Mouse (Mus musculus): ENCODE data around the gene Cald1. TPM values are rescaled to one million over a fixed set of nuclear protein-coding genes. Genes with fewer than 3 reads are reported as not detected.

Gene Cald1
- polyA plus RNA-seq, 1 experiment from 2014 or later = 301 TPM

DNA sequence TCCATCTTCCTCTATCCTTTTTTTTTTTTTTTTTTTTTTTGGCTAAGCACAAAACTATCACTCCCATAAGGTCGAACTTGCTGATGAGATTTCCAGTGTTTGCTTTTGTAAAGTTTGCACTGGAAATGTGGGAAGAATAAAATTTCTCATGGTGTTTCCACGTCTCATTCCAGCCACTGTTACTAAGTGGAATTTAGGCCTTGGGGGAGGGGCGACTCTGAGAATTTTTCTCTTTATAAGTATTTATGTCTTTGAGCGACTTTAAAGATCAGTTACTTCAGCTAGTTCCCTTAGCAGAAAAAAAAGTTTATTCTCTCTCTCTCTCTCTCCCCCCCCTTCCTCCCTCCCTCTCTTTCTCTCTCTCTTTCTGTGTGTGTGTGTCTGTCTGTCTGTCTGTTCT is 8.1 kb downstream of the Cald1 start:
- no peak for ATAC-seq (ENCODE audit: low FRiP score, low TSS enrichment)
- TF ChIP-seq CTCF (IDR thresholded peaks at IDR 0.05; ENCODE audit: low read depth) (no peak), EP300 (optimal IDR thresholded peaks at IDR 0.05) (no peak)
- 27% methylated on average over 4 of the region's 4 CpGs for WGBS
- H3K9ac ChIP-seq (ENCODE audit: low read length) = no peak overlapping the region
- no peaks in the 10 kb centered on the region for H3K36me3 ChIP-seq (ENCODE audit: control insufficient read depth, insufficient read depth, low read length)
- H3K27me3 ChIP-seq (ENCODE audit: control insufficient read depth, insufficient read depth, low read length) = no peaks in the 10 kb centered on the region
- H3K9me3 ChIP-seq (ENCODE audit: control insufficient read depth, low read length) = no peaks in the 10 kb centered on the region
- H3K4me3 ChIP-seq (ENCODE audit: low read depth, low read length) = no peak overlapping the region
- peak overlapping the region; percentile 58 for H3K27ac ChIP-seq (replicated peaks)
- H3K4me1 ChIP-seq (replicated peaks; ENCODE audit: control insufficient read depth, insufficient read depth) = peaks cover 6% of the 10 kb centered on the region
- H3K4me2 ChIP-seq (replicated peaks; ENCODE audit: low read depth) = no peak overlapping the region
- no peak for DNase-seq (ENCODE audit: low spot score)

DNA sequence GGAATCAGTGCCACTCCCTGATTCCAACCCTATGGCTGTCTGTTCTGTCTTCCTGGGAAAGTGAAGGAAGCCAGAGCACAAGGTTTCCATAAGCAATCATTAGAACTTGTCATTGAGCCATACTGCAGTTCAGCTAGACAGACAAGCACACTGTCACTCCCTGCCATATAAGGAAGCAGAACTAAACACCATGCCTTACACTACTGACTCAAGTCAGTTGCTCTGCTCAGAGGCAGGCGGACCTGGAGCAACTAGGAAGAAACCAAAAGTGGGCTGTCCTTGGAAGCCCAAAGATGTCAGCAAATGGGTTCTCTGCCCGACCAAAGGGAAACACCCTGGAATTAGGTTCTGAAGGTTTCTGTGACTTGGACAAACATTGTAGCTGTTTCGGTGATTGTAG is 10.3 kb downstream of the Cald1 start:
- H3K27me3 ChIP-seq (ENCODE audit: control insufficient read depth, insufficient read depth, low read length) = no peaks in the 10 kb centered on the region
- ATAC-seq (ENCODE audit: low FRiP score, low TSS enrichment) = peak; percentile 58; the same call in 1 of the 2 replicates
- no peak overlapping the region for H3K4me3 ChIP-seq (ENCODE audit: low read depth, low read length)
- WGBS = 50% methylated on average over 3 of the region's 3 CpGs
- no peaks in the 10 kb centered on the region for H3K36me3 ChIP-seq (ENCODE audit: control insufficient read depth, insufficient read depth, low read length)
- H3K9me3 ChIP-seq (ENCODE audit: control insufficient read depth, low read length) = no peaks in the 10 kb centered on the region
- DNase-seq (ENCODE audit: low spot score) = no peak
- no peak overlapping the region for H3K4me2 ChIP-seq (replicated peaks; ENCODE audit: low read depth)
- no peak for TF ChIP-seq EP300 (optimal IDR thresholded peaks at IDR 0.05)
- no peak for TF ChIP-seq CTCF (IDR thresholded peaks at IDR 0.05; ENCODE audit: low read depth)
- H3K27ac ChIP-seq (replicated peaks) = peak overlapping the region; percentile 72
- H3K9ac ChIP-seq (ENCODE audit: low read length) = no peak overlapping the region
- peaks cover 6% of the 10 kb centered on the region for H3K4me1 ChIP-seq (replicated peaks; ENCODE audit: control insufficient read depth, insufficient read depth)

DNA sequence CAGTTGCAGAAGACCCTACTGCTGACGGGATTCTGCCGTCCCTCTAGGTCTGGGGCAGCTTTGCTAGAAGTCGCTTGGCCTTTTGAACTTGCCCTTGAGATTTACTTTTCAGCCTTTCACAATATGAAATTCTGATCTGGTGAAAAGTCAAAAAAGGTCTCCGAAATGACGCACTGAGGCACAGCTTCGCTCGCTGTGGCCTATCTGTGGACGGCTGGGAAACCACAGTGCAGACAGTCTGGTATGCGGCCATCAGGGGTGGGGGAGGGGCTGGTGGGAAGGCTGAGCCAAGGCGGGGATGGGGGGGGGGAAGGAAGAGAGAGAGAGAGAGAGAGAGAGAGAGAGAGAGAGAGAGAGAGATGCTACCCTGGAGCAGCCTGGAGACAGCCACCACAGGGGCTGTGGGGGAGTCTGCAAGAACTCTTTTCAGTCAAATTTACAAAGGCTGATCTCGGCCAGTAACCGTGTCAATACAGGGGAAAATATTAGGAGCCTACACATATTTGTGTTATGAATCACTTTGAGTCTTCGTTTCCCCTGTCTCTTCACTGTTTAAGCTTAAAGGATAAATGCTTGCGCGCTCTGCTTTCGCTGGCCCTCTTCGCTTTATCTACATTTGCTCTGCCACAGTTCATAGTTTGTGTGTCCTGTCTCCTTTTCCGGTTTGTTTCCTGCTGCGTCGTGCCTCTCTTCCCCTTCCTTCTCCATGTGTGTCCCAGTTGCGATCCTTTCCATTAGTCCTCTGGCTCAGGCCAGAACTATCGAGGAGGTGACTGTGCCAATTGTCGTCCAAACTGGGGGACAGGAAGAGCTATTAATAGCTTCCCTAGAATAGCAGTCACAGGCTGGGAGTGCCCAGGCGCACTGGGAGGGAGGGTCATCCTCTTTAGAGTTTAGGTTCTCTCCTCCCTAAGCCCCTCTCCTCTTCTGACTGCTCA is 11.9 kb downstream of the Cald1 start:
- ATAC-seq (ENCODE audit: low FRiP score, low TSS enrichment) = peak; percentile 54; the same call in 1 of the 2 replicates
- peak; percentile 41 for DNase-seq (ENCODE audit: low spot score)
- peak overlapping the region; percentile 72 for H3K27ac ChIP-seq (replicated peaks)
- 22% methylated on average over 23 of the region's 24 CpGs for WGBS
- peaks cover 6% of the 10 kb centered on the region for H3K4me1 ChIP-seq (replicated peaks; ENCODE audit: control insufficient read depth, insufficient read depth)
- no peaks in the 10 kb centered on the region for H3K36me3 ChIP-seq (ENCODE audit: control insufficient read depth, insufficient read depth, low read length)
- no peaks in the 10 kb centered on the region for H3K27me3 ChIP-seq (ENCODE audit: control insufficient read depth, insufficient read depth, low read length)
- H3K9ac ChIP-seq (ENCODE audit: low read length) = peak overlapping the region; percentile 27; the same call in 1 of the 2 replicates
- peak overlapping the region; percentile 41 for H3K4me2 ChIP-seq (replicated peaks; ENCODE audit: low read depth)
- TF ChIP-seq EP300 (optimal IDR thresholded peaks at IDR 0.05) (no peak), CTCF (IDR thresholded peaks at IDR 0.05; ENCODE audit: low read depth) (no peak)
- no peaks in the 10 kb centered on the region for H3K9me3 ChIP-seq (ENCODE audit: control insufficient read depth, low read length)
- H3K4me3 ChIP-seq (ENCODE audit: low read depth, low read length) = no peak overlapping the region

- H3K4me2 ChIP-seq (replicated peaks; ENCODE audit: low read depth) = no peak overlapping the region
- H3K27ac ChIP-seq (replicated peaks) = no peak overlapping the region
- H3K4me1 ChIP-seq (replicated peaks; ENCODE audit: control insufficient read depth, insufficient read depth) = peaks cover 6% of the 10 kb centered on the region
- no peaks in the 10 kb centered on the region for H3K9me3 ChIP-seq (ENCODE audit: control insufficient read depth, low read length)
- 76% methylated on average over 5 of the region's 5 CpGs for WGBS
- H3K36me3 ChIP-seq (ENCODE audit: control insufficient read depth, insufficient read depth, low read length) = no peaks in the 10 kb centered on the region
- DNase-seq (ENCODE audit: low spot score) = no peak
- H3K9ac ChIP-seq (ENCODE audit: low read length) = no peak overlapping the region
- no peak for ATAC-seq (ENCODE audit: low FRiP score, low TSS enrichment)
- no peak overlapping the region for H3K4me3 ChIP-seq (ENCODE audit: low read depth, low read length)
- no peak for TF ChIP-seq CTCF (IDR thresholded peaks at IDR 0.05; ENCODE audit: low read depth)
- no peak for TF ChIP-seq EP300 (optimal IDR thresholded peaks at IDR 0.05)
- H3K27me3 ChIP-seq (ENCODE audit: control insufficient read depth, insufficient read depth, low read length) = no peaks in the 10 kb centered on the region
Measured at GRCm38 (mm10) chr6:34613122-34613521, 14.8 kb downstream of the Cald1 start.

GRCm38 (mm10) chr6:34615419-34615818 is 17.1 kb downstream of the Cald1 start:
- 61% methylated on average over 3 of the region's 3 CpGs for WGBS
- DNase-seq (ENCODE audit: low spot score) = no peak
- Histone ChIP-seq H3K4me1 (replicated peaks; ENCODE audit: control insufficient read depth, insufficient read depth) (no peaks in the 10 kb centered on the region), H3K9ac (ENCODE audit: low read length) (no peak overlapping the region), H3K4me2 (replicated peaks; ENCODE audit: low read depth) (no peak overlapping the region), H3K4me3 (ENCODE audit: low read depth, low read length) (no peak overlapping the region), H3K9me3 (ENCODE audit: control insufficient read depth, low read length) (no peaks in the 10 kb centered on the region), H3K27me3 (ENCODE audit: control insufficient read depth, insufficient read depth, low read length) (no peaks in the 10 kb centered on the region), H3K36me3 (ENCODE audit: control insufficient read depth, insufficient read depth, low read length) (no peaks in the 10 kb centered on the region), H3K27ac (replicated peaks) (no peak overlapping the region)
- TF ChIP-seq EP300 (optimal IDR thresholded peaks at IDR 0.05) = no peak
- no peak for TF ChIP-seq CTCF (IDR thresholded peaks at IDR 0.05; ENCODE audit: low read depth)
- ATAC-seq (ENCODE audit: low FRiP score, low TSS enrichment) = no peak

DNA sequence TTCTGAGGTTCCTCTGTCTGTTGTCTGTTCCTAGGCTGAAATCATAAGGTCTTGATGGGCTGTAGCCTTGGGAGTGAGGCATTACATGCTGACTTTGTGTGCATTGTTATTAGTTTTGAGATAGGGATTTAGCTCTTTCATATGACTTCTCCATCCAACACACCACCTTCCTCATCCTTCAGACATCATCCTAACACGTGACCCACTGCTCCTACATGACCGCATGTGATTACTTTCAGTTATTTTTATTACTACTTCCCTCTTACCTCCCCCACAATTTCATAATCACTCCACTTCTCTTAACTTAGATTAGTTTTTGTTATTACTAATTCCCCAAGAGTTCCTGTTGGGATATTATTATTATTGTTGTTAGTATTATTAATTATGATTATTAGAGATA is 21.2 kb downstream of the Cald1 start:
- H3K27me3 ChIP-seq (ENCODE audit: control insufficient read depth, insufficient read depth, low read length) = no peaks in the 10 kb centered on the region
- H3K4me3 ChIP-seq (ENCODE audit: low read depth, low read length) = no peak overlapping the region
- no peak overlapping the region for H3K9ac ChIP-seq (ENCODE audit: low read length)
- 76% methylated on average over 2 of the region's 2 CpGs for WGBS
- H3K36me3 ChIP-seq (ENCODE audit: control insufficient read depth, insufficient read depth, low read length) = no peaks in the 10 kb centered on the region
- H3K9me3 ChIP-seq (ENCODE audit: control insufficient read depth, low read length) = no peaks in the 10 kb centered on the region
- no peak overlapping the region for H3K27ac ChIP-seq (replicated peaks)
- no peak for ATAC-seq (ENCODE audit: low FRiP score, low TSS enrichment)
- DNase-seq (ENCODE audit: low spot score) = no peak
- no peak overlapping the region for H3K4me2 ChIP-seq (replicated peaks; ENCODE audit: low read depth)
- no peaks in the 10 kb centered on the region for H3K4me1 ChIP-seq (replicated peaks; ENCODE audit: control insufficient read depth, insufficient read depth)
- TF ChIP-seq EP300 (optimal IDR thresholded peaks at IDR 0.05) (no peak), CTCF (IDR thresholded peaks at IDR 0.05; ENCODE audit: low read depth) (no peak)
